12 mouse cellular contexts compared by ENCODE assay signal in the genomic region with DNA sequence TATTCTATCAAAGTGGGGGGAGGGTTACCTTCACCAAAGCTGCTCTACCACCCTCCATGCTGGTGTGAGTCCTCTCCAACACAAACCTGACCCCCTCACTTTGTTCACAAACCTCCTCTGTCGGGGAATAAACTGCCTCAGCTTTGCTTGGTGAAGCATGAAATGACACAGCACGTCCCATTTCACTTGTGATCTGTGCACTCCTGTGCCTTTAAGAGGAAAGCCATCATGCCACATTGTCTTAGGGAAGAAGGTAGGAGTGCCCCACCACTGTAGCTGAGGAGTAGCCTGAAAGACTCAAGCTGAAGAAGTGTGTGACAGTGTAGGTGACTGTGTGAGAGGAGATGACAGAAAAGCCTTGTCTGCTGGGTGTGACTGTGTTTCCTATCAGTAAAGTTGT. TPM values are rescaled to one million over a fixed set of nuclear protein-coding genes. Genes with fewer than 3 reads are reported as not detected.
DNase-seq lines count a peak whose midpoint lies in the region; ATAC-seq lines count a peak whose summit lies in the region.
"Had no signal": no experiment of that assay in that cellular context is flagged by ENCODE, and none has a peak within 500 bp of the region (broad histone marks: within the 10 kb centered on the region; RNA-seq: fewer than 3 reads in every experiment).

No protein-coding gene starts in this region.

- no peak overlapping the region for H3K4me2 ChIP-seq in heart, embryonic 16.5 days (ENCODE audit: low read depth, low read length)
- H3K4me2 ChIP-seq in neural tube, embryonic 11.5 days (ENCODE audit: low read depth) = 0 out of 2 replicates have a peak overlapping the region, but pooled peaks have one; percentile 2
- H3K4me2 ChIP-seq: embryonic facial prominence, embryonic 12.5 days; lung, embryonic 15.5 days; midbrain, embryonic 13.5 days had no signal

- H3K9ac ChIP-seq in heart, embryonic 16.5 days (ENCODE audit: low read length) = peak overlapping the region; percentile 21; the same call in 1 of the 2 replicates
- H3K9ac ChIP-seq in neural tube, embryonic 11.5 days (ENCODE audit: low read length) = no peak overlapping the region
- H3K9ac ChIP-seq: embryonic facial prominence, embryonic 12.5 days; lung, embryonic 15.5 days had no signal

- no peak for ATAC-seq in heart, embryonic 16.5 days (replicated peaks; ENCODE audit: extremely low read depth, insufficient read depth, low FRiP score)
- no peak for ATAC-seq in neural tube, embryonic 11.5 days (ENCODE audit: insufficient read depth, low FRiP score, low TSS enrichment)
- ATAC-seq: midbrain, embryonic 13.5 days had no signal

- H3K9me3 ChIP-seq in heart, embryonic 16.5 days (replicated peaks; ENCODE audit: control insufficient read depth, low read length) = no peaks in the 10 kb centered on the region
- no peaks in the 10 kb centered on the region for H3K9me3 ChIP-seq in neural tube, embryonic 11.5 days (ENCODE audit: control insufficient read depth, low read length)
- H3K9me3 ChIP-seq in limb, embryonic 10.5 days (replicated peaks) = no peaks in the 10 kb centered on the region
- H3K9me3 ChIP-seq: embryonic facial prominence, embryonic 12.5 days; lung, embryonic 15.5 days; midbrain, embryonic 13.5 days had no signal

- DNase-seq in heart, adult 9 months (ENCODE audit: low spot score in 2 of 2) = no peak
- no peak for DNase-seq in neural tube, embryonic 11.5 days (ENCODE audit: low spot score)
- no peak for DNase-seq in neural tube, embryonic 10.5 days (ENCODE audit: extremely low spot score, low spot score)
- DNase-seq in limb, embryonic 10.5 days (ENCODE audit: low spot score) = no peak
- no peak for DNase-seq in thymus, postnatal 10 days (ENCODE audit: low spot score in 2 of 2)
- DNase-seq in urinary bladder, postnatal 25 days (ENCODE audit: low spot score) = no peak
- DNase-seq: cerebellum, adult 8-10 months; right cerebral cortex, postnatal 4 days had no signal

- H3K4me3 ChIP-seq in heart, embryonic 16.5 days (ENCODE audit: low read length) = no peak overlapping the region
- H3K4me3 ChIP-seq in neural tube, embryonic 11.5 days (ENCODE audit: low read depth, low read length) = no peak overlapping the region; the same call in 1 of the 2 replicates
- H3K4me3 ChIP-seq in limb, embryonic 10.5 days = no peak overlapping the region
- H3K4me3 ChIP-seq: embryonic facial prominence, embryonic 12.5 days; lung, embryonic 15.5 days; midbrain, embryonic 13.5 days had no signal

- peaks cover 22% of the 10 kb centered on the region for H3K4me1 ChIP-seq in heart, embryonic 16.5 days (ENCODE audit: control insufficient read depth, insufficient read depth, low read length)
- H3K4me1 ChIP-seq in neural tube, embryonic 11.5 days (ENCODE audit: control insufficient read depth, insufficient read depth, low read length) = peaks cover 18% of the 10 kb centered on the region
- H3K4me1 ChIP-seq in limb, embryonic 10.5 days = peaks cover 25% of the 10 kb centered on the region

- no peaks in the 10 kb centered on the region for H3K27me3 ChIP-seq in heart, embryonic 16.5 days (ENCODE audit: control insufficient read depth, insufficient read depth, low read length)
- no peaks in the 10 kb centered on the region for H3K27me3 ChIP-seq in neural tube, embryonic 11.5 days (ENCODE audit: control insufficient read depth, insufficient read depth, low read length)
- H3K27me3 ChIP-seq in limb, embryonic 10.5 days (ENCODE audit: low read depth, poor library complexity, severe bottlenecking) = no peaks in the 10 kb centered on the region
- H3K27me3 ChIP-seq: embryonic facial prominence, embryonic 12.5 days; lung, embryonic 15.5 days; midbrain, embryonic 13.5 days had no signal

- H3K36me3 ChIP-seq in heart, embryonic 16.5 days (ENCODE audit: control insufficient read depth, insufficient read depth) = no peaks in the 10 kb centered on the region
- no peaks in the 10 kb centered on the region for H3K36me3 ChIP-seq in neural tube, embryonic 11.5 days (ENCODE audit: control insufficient read depth, insufficient read depth, low read length)
- no peaks in the 10 kb centered on the region for H3K36me3 ChIP-seq in limb, embryonic 10.5 days
- H3K36me3 ChIP-seq: embryonic facial prominence, embryonic 12.5 days; lung, embryonic 15.5 days; midbrain, embryonic 13.5 days had no signal

- no peak overlapping the region for H3K27ac ChIP-seq in heart, embryonic 16.5 days (ENCODE audit: low read length)
- no peak overlapping the region for H3K27ac ChIP-seq in neural tube, embryonic 11.5 days (ENCODE audit: low read depth, low read length)
- H3K27ac ChIP-seq in limb, embryonic 10.5 days = peak overlapping the region; percentile 66
- H3K27ac ChIP-seq: embryonic facial prominence, embryonic 12.5 days; lung, embryonic 15.5 days; midbrain, embryonic 13.5 days had no signal

- 29% methylated on average over 2 of the region's 2 CpGs for WGBS in heart, embryonic 16.5 days
- WGBS in neural tube, embryonic 11.5 days = 31% methylated on average over 2 of the region's 2 CpGs
- 50% methylated on average over 2 of the region's 2 CpGs for WGBS in limb, embryonic 10.5 days

RNA-seq across cellular contexts. Expression of a gene that starts 4.5 kb away (rescaled TPM):
- polyA plus RNA-seq in heart, embryonic 16.5 days (2015; fragmentation: Nextera tagmentation; extraction: Ambion mirVana) = 7.8 and 9.4 TPM in 2 replicates
- 6.8 and 8.6 TPM in 2 replicates for polyA plus RNA-seq in neural tube, embryonic 11.5 days (2014; fragmentation: Nextera tagmentation; extraction: Ambion mirVana)
- polyA plus RNA-seq in limb, embryonic 10.5 days (2016; fragmentation: Nextera tagmentation; extraction: Ambion mirVana) = 3.4 and 5.8 TPM in 2 replicates

RNA-seq across cellular contexts. Expression of a gene that starts 4.7 kb away (rescaled TPM):
- 5.0 and 6.4 TPM in 2 replicates for polyA plus RNA-seq in heart, embryonic 16.5 days (2015; fragmentation: Nextera tagmentation; extraction: Ambion mirVana)
- 7.8 and 12.7 TPM in 2 replicates for polyA plus RNA-seq in neural tube, embryonic 11.5 days (2014; fragmentation: Nextera tagmentation; extraction: Ambion mirVana)
- 11.7 and 16.3 TPM in 2 replicates for polyA plus RNA-seq in limb, embryonic 10.5 days (2016; fragmentation: Nextera tagmentation; extraction: Ambion mirVana)

RNA-seq across cellular contexts. Expression of a gene that starts 5.8 kb away (rescaled TPM):
- not detected in 2 replicates for polyA plus RNA-seq in heart, embryonic 16.5 days (2015; fragmentation: Nextera tagmentation; extraction: Ambion mirVana)
- polyA plus RNA-seq in neural tube, embryonic 11.5 days (2014; fragmentation: Nextera tagmentation; extraction: Ambion mirVana) = 2.4 TPM in 1 of 2 replicates, not detected in the other
- polyA plus RNA-seq in limb, embryonic 10.5 days (2016; fragmentation: Nextera tagmentation; extraction: Ambion mirVana) = 0.63 and 1.2 TPM in 2 replicates
- polyA plus RNA-seq: midbrain, embryonic 13.5 days had no signal

RNA-seq across cellular contexts. Expression of a gene that starts 5.9 kb away (rescaled TPM):
- polyA plus RNA-seq in heart, embryonic 16.5 days (2015; fragmentation: Nextera tagmentation; extraction: Ambion mirVana) = 40.0 and 43.5 TPM in 2 replicates
- 63.3 and 70.4 TPM in 2 replicates for polyA plus RNA-seq in neural tube, embryonic 11.5 days (2014; fragmentation: Nextera tagmentation; extraction: Ambion mirVana)
- 74.2 and 76.5 TPM in 2 replicates for polyA plus RNA-seq in limb, embryonic 10.5 days (2016; fragmentation: Nextera tagmentation; extraction: Ambion mirVana)

RNA-seq across cellular contexts. Expression of a gene that starts 13.5 kb away (rescaled TPM):
- 2.7 and 3.8 TPM in 2 replicates for polyA plus RNA-seq in heart, embryonic 16.5 days (2015; fragmentation: Nextera tagmentation; extraction: Ambion mirVana)
- 5.8 and 6.7 TPM in 2 replicates for polyA plus RNA-seq in neural tube, embryonic 11.5 days (2014; fragmentation: Nextera tagmentation; extraction: Ambion mirVana)
- polyA plus RNA-seq in limb, embryonic 10.5 days (2016; fragmentation: Nextera tagmentation; extraction: Ambion mirVana) = 6.5 and 7.3 TPM in 2 replicates
